Mouse (Mus musculus): ENCODE results near the gene Ube2m.
"Not testable (repeated sequence)": the region's sequence is repeated elsewhere in the genome, so short reads cannot be mapped to it uniquely, and the experiment has no call there.

Gene Ube2m

GRCm38 (mm10) chr7:13037901-13038555, at the start of gene Ube2m:
Gene Ube2m (minus strand): TSS chr7:13038275.
- in situ Hi-C loops (cut with MboI, MseI) = no loop called here

DNA sequence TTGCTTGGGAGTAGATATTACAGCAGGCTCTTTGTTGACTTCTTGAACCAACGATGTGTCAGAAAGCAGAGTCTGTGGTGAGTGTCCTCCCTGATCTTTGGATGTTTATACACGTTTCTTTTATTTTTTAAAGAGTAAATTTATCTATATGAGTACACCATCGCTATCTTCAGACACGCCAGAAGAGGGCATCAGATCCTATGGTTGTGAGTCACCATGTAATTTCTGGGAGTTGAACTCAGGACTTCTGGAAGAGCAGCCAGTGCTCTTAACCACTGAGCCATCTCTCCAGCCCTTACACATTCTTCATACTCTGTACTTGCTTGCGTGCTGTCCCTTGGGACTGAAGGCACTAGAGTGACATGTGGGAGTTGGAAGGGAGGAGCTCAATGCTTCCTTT, 34.2 kb upstream of the Ube2m start:
- in situ Hi-C loops (cut with MboI, MseI) = no loop called here

- in situ Hi-C loops (cut with MboI, MseI) = not testable (repeated sequence)
Observed at GRCm38 (mm10) chr7:13063399-13063798, 25.3 kb upstream of the Ube2m start.

DNA sequence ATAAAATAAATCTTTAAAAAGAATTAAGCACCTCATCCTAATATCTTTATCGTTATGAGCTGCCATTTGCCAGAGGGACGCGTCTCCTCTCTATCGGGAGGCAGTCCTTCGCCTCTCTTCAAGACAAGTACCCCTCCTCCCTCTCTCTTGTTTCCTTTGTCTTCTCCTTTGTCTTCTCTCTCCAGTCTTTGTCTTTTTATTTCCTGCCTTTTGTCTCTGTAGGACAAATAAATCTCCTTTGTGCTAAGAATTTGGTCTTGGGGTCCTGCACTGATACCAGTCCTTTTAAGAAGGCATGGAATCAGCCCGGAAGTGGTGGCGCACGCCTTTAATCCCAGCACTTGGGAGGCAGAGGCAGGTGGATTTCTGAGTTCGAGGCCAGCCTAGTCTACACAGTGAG, 21.5 kb upstream of the Ube2m start:
- in situ Hi-C loops (cut with MboI, MseI) = no loop called here

DNA sequence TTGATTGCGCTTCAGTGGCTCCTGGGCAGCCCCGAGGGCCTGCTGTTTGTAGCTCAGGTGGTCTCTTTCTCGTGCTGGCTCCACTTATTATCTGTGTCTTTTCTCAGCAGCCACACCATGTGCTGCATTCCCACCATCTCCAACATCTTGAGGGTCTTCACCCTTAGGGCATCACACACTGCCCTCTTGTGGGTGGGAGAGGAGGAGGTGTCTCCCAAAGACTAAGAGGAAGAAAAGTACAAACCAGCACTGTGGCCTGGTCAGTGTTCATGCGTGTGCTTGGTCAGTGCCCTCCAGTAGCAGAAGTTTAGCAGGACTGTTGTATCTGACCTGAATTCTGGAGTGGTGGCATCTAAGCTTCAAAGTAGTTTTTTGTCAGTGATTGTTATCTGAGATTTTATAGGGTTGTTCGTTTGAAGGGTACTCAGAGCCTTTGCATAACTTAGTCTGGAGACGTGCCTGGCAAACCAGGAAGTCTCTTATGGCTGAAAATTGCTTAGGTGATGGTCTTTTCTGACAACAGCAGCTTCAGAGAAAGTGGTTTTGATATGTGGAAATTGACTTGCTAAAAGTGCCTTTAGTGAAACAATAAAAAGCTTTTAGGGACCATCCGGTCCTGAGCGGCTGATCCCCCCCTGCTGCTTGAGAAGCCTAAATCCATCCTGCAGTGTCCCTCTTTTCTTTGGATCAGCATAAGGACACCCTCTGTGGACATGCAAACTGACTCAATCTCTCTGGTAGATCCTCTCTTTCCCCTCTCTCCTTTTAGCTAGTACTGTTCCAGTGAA, 19.0 kb upstream of the Ube2m start:
- in situ Hi-C loops (cut with MboI, MseI) = no loop called here

- in situ Hi-C loops (cut with MboI, MseI) = no loop called here
Observed at GRCm38 (mm10) chr7:13054287-13055010, 16.4 kb upstream of the Ube2m start, which contains the start of gene Mzf1. Gene Mzf1 (minus strand): TSS chr7:13054764.

- in situ Hi-C loops (cut with MboI, MseI) = no loop called here
Observed at GRCm38 (mm10) chr7:13053961-13054286, 15.8 kb upstream of the Ube2m start.

DNA sequence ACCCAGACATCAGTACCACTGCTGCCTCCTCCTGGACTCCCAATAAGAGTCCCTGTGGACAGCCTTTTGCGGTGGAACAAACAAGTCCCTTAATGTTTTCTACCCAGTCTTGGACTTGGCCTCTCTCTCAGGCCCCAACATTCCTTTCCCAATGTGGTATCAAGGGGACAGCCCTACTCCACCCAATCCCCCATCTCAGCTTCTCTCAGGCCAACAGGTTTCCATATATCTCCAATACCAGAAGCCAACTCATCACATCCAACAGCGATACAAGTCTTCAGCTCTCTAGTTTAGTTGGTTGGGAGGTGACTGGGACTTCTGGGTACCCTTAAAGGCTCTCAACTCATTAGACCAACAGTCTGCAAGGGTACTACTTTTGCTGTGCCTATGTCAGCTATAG, 15.4 kb upstream of the Ube2m start:
- in situ Hi-C loops (cut with MboI, MseI) = no loop called here

GRCm38 (mm10) chr7:13053001-13053400, 14.9 kb upstream of the Ube2m start:
- in situ Hi-C loops (cut with MboI, MseI) = no loop called here

DNA sequence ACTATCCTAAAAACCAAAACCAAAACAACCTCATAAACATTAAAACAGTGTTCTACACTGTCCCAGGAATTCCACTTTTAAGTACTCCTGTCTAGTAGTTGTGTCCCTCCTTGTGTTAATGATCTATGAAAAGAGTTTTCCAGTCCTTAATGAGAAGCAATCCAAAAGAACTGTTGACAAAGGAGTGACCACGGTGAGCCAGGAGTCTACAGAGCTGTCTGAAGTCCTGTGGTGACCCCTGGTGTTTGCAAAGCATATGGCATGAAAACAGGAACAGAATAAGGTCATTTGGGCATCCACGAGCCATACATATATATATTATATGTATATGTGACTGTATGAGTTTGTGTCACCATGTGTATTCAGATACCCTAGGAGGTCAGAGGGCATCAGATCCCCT, 8.0 kb upstream of the Ube2m start:
- in situ Hi-C loops (cut with MboI, MseI) = no loop called here

DNA sequence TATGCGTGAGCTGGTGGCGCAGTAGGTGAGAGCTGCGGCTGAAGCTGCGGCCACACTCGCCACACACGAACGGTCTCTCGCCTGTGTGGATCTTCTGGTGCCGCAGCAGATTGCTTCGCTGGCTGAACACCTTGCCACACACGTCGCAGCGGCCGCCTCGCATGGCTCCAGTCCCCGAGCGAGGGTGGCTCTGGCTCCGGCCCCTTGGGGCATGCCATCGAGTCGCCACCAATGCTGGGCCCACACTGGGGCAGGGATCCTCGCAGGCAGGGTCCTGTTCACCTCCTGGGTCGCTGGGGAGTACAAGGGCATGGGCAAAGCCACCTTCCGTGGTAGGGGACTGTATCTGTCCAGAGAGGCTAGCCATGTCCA, 6.2 kb upstream of the Ube2m start:
- in situ Hi-C loops (cut with MboI, MseI) = loop anchor here (5.0 kb wide), 1 partner anchor 37 kb away; no protein-coding TSS in a partner anchor

- in situ Hi-C loops (cut with MboI, MseI) = loop anchor here (5.0 kb wide), 1 partner anchor 36 kb away; no protein-coding TSS in a partner anchor
Observed at GRCm38 (mm10) chr7:13043445-13044253, 5.6 kb upstream of the Ube2m start.

DNA sequence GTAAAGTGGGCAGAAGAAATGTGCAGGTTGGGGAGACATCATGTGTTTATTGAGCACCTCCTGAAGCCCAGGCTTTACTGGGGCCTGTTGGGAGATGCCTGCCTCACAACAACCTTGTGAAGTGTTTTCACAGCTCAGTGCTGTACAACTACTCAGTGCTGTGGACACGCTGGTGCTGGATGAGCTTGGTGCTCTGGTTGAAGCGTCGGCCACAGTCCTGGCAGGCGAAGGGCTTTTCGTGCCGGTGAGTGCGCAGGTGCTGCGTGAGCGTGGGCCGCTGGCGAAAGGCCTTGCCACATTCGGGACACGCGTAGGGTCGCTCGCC, 5.0 kb upstream of the Ube2m start:
- in situ Hi-C loops (cut with MboI, MseI) = loop anchor here (5.0 kb wide), 1 partner anchor 36 kb away; no protein-coding TSS in a partner anchor

DNA sequence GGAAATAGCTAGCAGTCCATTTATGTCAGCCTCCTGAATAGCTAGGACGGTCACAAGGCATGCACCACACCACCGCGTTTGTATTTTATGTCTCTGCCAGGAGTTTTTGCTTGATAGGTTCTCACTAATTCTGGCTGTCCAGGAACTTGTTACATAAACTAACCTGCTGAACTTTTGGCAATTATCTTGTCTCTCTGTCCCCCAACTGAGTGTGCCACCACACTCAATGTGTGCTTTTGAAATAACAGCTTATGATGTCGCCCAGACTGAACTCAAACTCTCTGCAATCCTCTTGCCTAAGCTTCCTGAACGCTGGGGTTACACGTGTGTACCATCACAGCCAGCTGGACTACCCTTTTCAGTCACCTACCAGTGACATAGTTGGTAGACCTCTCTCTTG, 4.4 kb upstream of the Ube2m start:
- in situ Hi-C loops (cut with MboI, MseI) = loop anchor here (5.0 kb wide), 1 partner anchor 35 kb away; no protein-coding TSS in a partner anchor

DNA sequence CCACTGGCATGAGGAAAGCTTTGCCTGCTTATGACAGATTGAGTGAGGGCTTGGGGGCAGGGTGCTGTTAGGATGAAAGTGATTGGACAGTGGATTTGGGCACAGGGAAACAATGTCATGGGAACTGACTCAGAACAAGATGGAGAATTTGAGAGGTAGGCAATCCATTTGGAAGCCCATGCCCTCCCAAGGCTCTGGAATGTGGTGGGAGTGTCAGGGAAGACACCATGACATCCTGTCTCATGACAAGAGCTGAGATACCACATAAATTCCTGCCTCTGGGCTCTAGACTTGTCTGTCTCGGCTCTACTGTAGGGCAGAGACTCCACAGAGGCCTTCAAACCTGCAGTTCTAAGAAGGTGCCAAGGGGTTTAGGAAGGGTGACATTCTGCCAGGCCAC, 3.2 kb upstream of the Ube2m start:
- in situ Hi-C loops (cut with MboI, MseI) = loop anchor here (5.0 kb wide), 1 partner anchor 34 kb away; no protein-coding TSS in a partner anchor

- in situ Hi-C loops (cut with MboI, MseI) = no loop called here
Observed at GRCm38 (mm10) chr7:13039181-13039580, 1.1 kb upstream of the Ube2m start.

GRCm38 (mm10) chr7:13038621-13039169, 620 bp upstream of the Ube2m start:
- in situ Hi-C loops (cut with MboI, MseI) = no loop called here

GRCm38 (mm10) chr7:13037366-13037765, 709 bp downstream of the Ube2m start:
- in situ Hi-C loops (cut with MboI, MseI) = no loop called here

DNA sequence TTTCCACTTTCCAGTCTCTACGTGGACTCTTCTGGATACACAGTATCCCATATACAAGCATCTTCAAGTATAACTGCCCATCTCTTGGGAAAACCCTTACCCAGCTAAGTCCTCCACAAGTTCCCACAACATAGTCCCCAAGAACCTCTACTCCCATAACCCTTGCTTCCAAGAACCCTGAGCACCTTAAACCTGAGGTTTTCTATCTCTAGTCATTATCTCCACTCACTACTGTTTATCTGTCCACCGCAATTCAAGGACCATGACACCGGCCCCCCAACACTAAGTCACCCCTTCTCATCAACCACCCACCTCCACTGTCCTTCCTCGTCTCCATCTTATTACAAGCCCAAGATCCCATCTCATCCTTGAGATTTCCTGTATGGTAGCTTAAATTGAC, 1.3 kb downstream of the Ube2m start:
- in situ Hi-C loops (cut with MboI, MseI) = no loop called here

- in situ Hi-C loops (cut with MboI, MseI) = no loop called here
Observed at GRCm38 (mm10) chr7:13035211-13035855, 2.7 kb downstream of the Ube2m start.

Data from regulatory T cell (primary cell).